Mouse (Mus musculus) midbrain, embryonic 16.5 days (tissue): ENCODE results near the gene Emsy. TPM values are rescaled to one million over a fixed set of nuclear protein-coding genes. Genes with fewer than 3 reads are reported as not detected.

Source experiments
- ATAC-seq: fragments of 200-750 bp; cut with Nextera tagmentation; 2 replicates; pipeline ENCODE4 v1.8.0; 2017; ENCODE audit warnings: moderate TSS enrichment
- H3K27ac ChIP-seq: fragments of 300-500 bp; sonication (generic); 2 replicates; pipeline ENCODE4 v1.5.1; 2014; ENCODE audit warnings: mild to moderate bottlenecking, low read length, mixed read lengths
- H3K27me3 ChIP-seq: fragments of 300-500 bp; sonication (generic); 2 replicates; pipeline ENCODE4 v1.6.1; 2014; ENCODE audit warnings: low read depth, low read length, mixed read lengths; ENCODE audit not compliant: control insufficient read depth, insufficient read depth
- H3K36me3 ChIP-seq: fragments of 300-500 bp; sonication (generic); 2 replicates; pipeline ENCODE4 v1.6.1; 2014; ENCODE audit warnings: mild to moderate bottlenecking, low read length, moderate library complexity, mixed read lengths; ENCODE audit not compliant: control insufficient read depth, insufficient read depth
- H3K4me1 ChIP-seq: fragments of 300-500 bp; sonication (generic); 2 replicates; pipeline ENCODE4 v1.6.1; 2014; ENCODE audit warnings: mild to moderate bottlenecking, low read length, mixed read lengths; ENCODE audit not compliant: control insufficient read depth, insufficient read depth
- H3K4me2 ChIP-seq: fragments of 300-500 bp; sonication (generic); 2 replicates; pipeline ENCODE4 v1.6.1; 2014; ENCODE audit warnings: mild to moderate bottlenecking, low read length, mixed read lengths
- H3K4me3 ChIP-seq: fragments of 300-500 bp; sonication (generic); 2 replicates; pipeline ENCODE4 v1.5.1; 2014; ENCODE audit warnings: low read depth, mild to moderate bottlenecking, low read length, moderate library complexity, mixed read lengths
- H3K9ac ChIP-seq: fragments of 300-500 bp; sonication (generic); 2 replicates; pipeline ENCODE4 v1.6.1; 2014; ENCODE audit warnings: low read depth, low read length, mixed read lengths
- H3K9me3 ChIP-seq: fragments of 300-500 bp; sonication (generic); replicated peaks from 2 replicates; pipeline ENCODE4 v1.6.1; 2014; ENCODE audit warnings: mild to moderate bottlenecking, low read length, mixed read lengths; ENCODE audit not compliant: control insufficient read depth, poor library complexity, severe bottlenecking
- WGBS: fragments of 180-500 bp; shearing (Covaris S2); extraction: QIAGEN DNeasy Blood & Tissue Kit; methylation state at CpG from one replicate; pipeline ENCODE4 v1.1.7; 2014; 5-methylcytosine and 5-hydroxymethylcytosine counted together
- polyA plus RNA-seq: library from polyadenylated mRNA; unstranded; fragments of >200 nt; fragmentation: Nextera tagmentation; extraction: Ambion mirVana; gene quantifications from 2 replicates; pipeline ENCODE4 v1.2.1, GENCODE M21; 2015

Gene Emsy
- polyA plus RNA-seq, 1 experiment from 2014 or later = 40.0 TPM

GRCm38 (mm10) chr7:98651651-98652050 is 4.9 kb downstream of the Emsy start:
- H3K27ac ChIP-seq = no peak overlapping the region

GRCm38 (mm10) chr7:98644238-98644637 is 12.3 kb downstream of the Emsy start:
- H3K4me3 ChIP-seq = no peak overlapping the region
- 0% methylated on average over 1 of the region's 1 CpGs for WGBS
- H3K27me3 ChIP-seq = no peaks in the 10 kb centered on the region
- H3K27ac ChIP-seq = no peak overlapping the region
- ATAC-seq = no peak
- no peak overlapping the region for H3K9ac ChIP-seq
- no peak overlapping the region for H3K4me2 ChIP-seq
- H3K36me3 ChIP-seq = peaks cover 16% of the 10 kb centered on the region
- H3K4me1 ChIP-seq = no peaks in the 10 kb centered on the region; the same call in 1 of the 2 replicates
- H3K9me3 ChIP-seq = no peaks in the 10 kb centered on the region

More at GRCm38 (mm10) chr7:98651651-98652050, 4.9 kb downstream of the Emsy start:
- 83% methylated on average over 2 of the region's 2 CpGs for WGBS
- Histone ChIP-seq H3K4me3 (no peak overlapping the region), H3K9ac (no peak overlapping the region), H3K4me2 (no peak overlapping the region), H3K4me1 (peaks cover 16% of the 10 kb centered on the region), H3K27me3 (no peaks in the 10 kb centered on the region), H3K9me3 (no peaks in the 10 kb centered on the region), H3K36me3 (peaks cover 11% of the 10 kb centered on the region)
- ATAC-seq = no peak

DNA sequence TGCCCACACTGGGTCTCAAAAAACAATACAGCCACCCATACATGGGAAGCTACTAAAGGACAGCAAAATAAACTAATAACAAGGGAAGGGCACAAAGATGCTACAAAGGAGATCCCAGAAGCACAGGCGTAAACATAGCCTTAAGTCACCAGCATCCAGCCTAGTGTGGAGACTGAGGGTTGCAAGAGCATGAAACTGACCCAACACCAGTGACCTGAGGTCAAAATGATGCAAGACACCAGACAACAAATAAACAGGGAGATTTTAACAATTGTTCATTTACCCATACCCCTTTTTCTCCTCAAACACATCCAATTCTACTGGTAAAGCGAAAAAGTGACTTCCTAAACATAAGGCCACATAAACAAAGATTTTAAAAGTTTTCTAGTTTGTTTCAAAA is 20.0 kb downstream of the Emsy start:
- H3K9ac ChIP-seq = no peak overlapping the region
- H3K36me3 ChIP-seq = peaks cover 17% of the 10 kb centered on the region
- WGBS = 95% methylated on average over 2 of the region's 2 CpGs
- H3K4me2 ChIP-seq = no peak overlapping the region
- no peak overlapping the region for H3K27ac ChIP-seq
- no peaks in the 10 kb centered on the region for H3K27me3 ChIP-seq
- H3K9me3 ChIP-seq = no peaks in the 10 kb centered on the region
- ATAC-seq = no peak
- H3K4me3 ChIP-seq = no peak overlapping the region
- no peaks in the 10 kb centered on the region for H3K4me1 ChIP-seq

- H3K27me3 ChIP-seq = no peaks in the 10 kb centered on the region
- no peak overlapping the region for H3K4me3 ChIP-seq
- ATAC-seq = no peak
- no peak overlapping the region for H3K27ac ChIP-seq
- H3K4me1 ChIP-seq = no peaks in the 10 kb centered on the region
- WGBS = 62% methylated on average over 3 of the region's 3 CpGs
- H3K9me3 ChIP-seq = no peaks in the 10 kb centered on the region
- H3K36me3 ChIP-seq = peaks cover 9% of the 10 kb centered on the region; the same call in 1 of the 2 replicates
- H3K9ac ChIP-seq = no peak overlapping the region
- no peak overlapping the region for H3K4me2 ChIP-seq
Measured at GRCm38 (mm10) chr7:98633032-98633431, 23.6 kb downstream of the Emsy start.

GRCm38 (mm10) chr7:98629947-98630346 is 26.6 kb downstream of the Emsy start:
- Histone ChIP-seq H3K9me3 (no peaks in the 10 kb centered on the region), H3K27me3 (no peaks in the 10 kb centered on the region), H3K4me1 (no peaks in the 10 kb centered on the region), H3K9ac (no peak overlapping the region), H3K27ac (no peak overlapping the region), H3K4me2 (no peak overlapping the region), H3K36me3 (peaks cover 3% of the 10 kb centered on the region; the same call in 1 of the 2 replicates), H3K4me3 (no peak overlapping the region)
- no peak for ATAC-seq
- 91% methylated on average over 7 of the region's 7 CpGs for WGBS

- H3K9me3 ChIP-seq = no peaks in the 10 kb centered on the region
- H3K4me2 ChIP-seq = no peak overlapping the region
- H3K4me3 ChIP-seq = no peak overlapping the region
- H3K36me3 ChIP-seq = peaks cover 13% of the 10 kb centered on the region; the same call in 1 of the 2 replicates
- no peaks in the 10 kb centered on the region for H3K4me1 ChIP-seq
- no peak for ATAC-seq
- H3K27me3 ChIP-seq = no peaks in the 10 kb centered on the region
- H3K9ac ChIP-seq = no peak overlapping the region
- 100% methylated on average over 2 of the region's 2 CpGs for WGBS
- H3K27ac ChIP-seq = no peak overlapping the region
Measured at GRCm38 (mm10) chr7:98617739-98618138, 38.8 kb downstream of the Emsy start.

DNA sequence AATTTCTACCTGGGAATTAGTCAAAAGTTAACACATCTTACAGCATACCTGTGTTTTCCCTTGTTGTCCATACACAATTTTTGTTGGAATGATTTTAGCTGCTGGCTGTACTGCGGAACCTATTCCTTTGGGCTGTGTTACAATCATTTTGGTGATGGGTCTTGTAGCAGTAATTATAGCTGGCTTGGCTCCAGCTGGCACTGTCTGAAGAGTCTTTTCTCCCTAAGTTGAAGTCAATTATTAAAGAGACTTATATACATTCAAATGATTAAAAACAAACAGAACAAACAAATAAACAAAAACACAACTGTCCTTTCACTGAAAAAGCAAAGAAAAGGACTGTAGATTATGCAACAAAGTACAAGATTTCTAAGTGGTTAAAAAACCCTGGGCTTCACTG is 43.6 kb downstream of the Emsy start:
- no peak for ATAC-seq
- H3K9me3 ChIP-seq = no peaks in the 10 kb centered on the region
- peaks cover 8% of the 10 kb centered on the region; the same call in 1 of the 2 replicates for H3K36me3 ChIP-seq
- WGBS = 62% methylated on average over 1 of the region's 1 CpGs
- no peak overlapping the region for H3K9ac ChIP-seq
- H3K4me3 ChIP-seq = no peak overlapping the region
- H3K4me1 ChIP-seq = no peaks in the 10 kb centered on the region
- H3K27ac ChIP-seq = no peak overlapping the region
- no peak overlapping the region for H3K4me2 ChIP-seq
- H3K27me3 ChIP-seq = no peaks in the 10 kb centered on the region

DNA sequence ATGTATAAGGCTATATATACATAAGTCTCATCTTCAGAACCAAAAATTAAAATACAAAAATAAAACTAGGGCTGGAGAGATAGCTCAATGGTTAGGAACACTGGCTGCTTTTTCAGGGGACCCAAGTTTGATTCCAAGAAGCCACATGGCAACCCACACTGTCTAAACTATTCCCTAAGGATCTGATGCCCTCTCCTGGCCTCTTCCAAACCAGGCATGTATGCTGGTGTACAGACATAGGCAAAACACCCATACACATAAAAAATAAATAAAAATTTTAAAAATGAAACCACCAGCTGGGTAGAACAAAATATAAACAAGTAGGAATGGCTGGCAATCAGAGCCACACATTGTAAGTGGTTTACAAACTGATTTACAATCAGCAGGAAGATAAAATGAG is 48.1 kb downstream of the Emsy start:
- Histone ChIP-seq H3K4me2 (no peak overlapping the region), H3K4me1 (no peaks in the 10 kb centered on the region), H3K27me3 (no peaks in the 10 kb centered on the region), H3K4me3 (no peak overlapping the region), H3K9ac (no peak overlapping the region), H3K27ac (no peak overlapping the region), H3K9me3 (no peaks in the 10 kb centered on the region), H3K36me3 (no peaks in the 10 kb centered on the region)
- no peak for ATAC-seq

GRCm38 (mm10) chr7:98607158-98607557 is 49.4 kb downstream of the Emsy start:
- no peak for ATAC-seq
- 80% methylated on average over 4 of the region's 4 CpGs for WGBS
- Histone ChIP-seq H3K4me2 (no peak overlapping the region), H3K4me3 (no peak overlapping the region), H3K9ac (no peak overlapping the region), H3K4me1 (no peaks in the 10 kb centered on the region), H3K27me3 (no peaks in the 10 kb centered on the region), H3K27ac (no peak overlapping the region), H3K36me3 (no peaks in the 10 kb centered on the region), H3K9me3 (no peaks in the 10 kb centered on the region)
